Mouse (Mus musculus) E14TG2a.4 (cell line): ENCODE measurements around the gene Zfp59.
"Not testable (repeated sequence)": the region's sequence is repeated elsewhere in the genome, so short reads cannot be mapped to it uniquely, and the experiment has no call there.

ENCODE experiments used
- CTCF ChIP-seq: conservative IDR thresholded peaks from 2 replicates; pipeline ENCODE4 v1.5.1; 2014; ENCODE audit warnings: low read length
- POU5F1 ChIP-seq: IDR thresholded peaks from 2 replicates; pipeline ENCODE4 v1.6.1; 2014; ENCODE audit warnings: low read length, borderline replicate concordance

DNA sequence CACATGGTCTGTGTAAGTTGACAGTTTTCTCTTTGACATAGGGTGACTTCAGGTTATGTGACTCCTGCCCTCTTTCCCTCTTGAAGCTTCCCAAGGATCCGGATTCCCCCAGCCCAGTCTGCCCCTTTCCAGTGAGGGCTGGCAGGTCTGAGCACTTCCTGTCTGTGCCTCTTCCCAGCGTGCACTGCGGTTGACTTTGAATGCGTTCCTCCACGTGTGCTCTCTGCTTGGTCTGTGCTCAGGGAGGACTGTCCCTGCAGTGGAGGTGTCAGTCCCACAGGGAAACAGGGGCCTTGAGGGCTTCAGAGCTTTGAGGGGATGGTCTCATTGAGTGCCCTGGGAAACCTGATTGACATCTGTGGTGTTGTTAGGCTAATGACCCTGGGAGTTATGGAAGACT lies 24.2 kb downstream of the Zfp59 start:
- not testable (repeated sequence) for TF ChIP-seq CTCF, POU5F1
